Mouse (Mus musculus): ENCODE data around the gene Vmn2r37. TPM values are rescaled to one million over a fixed set of nuclear protein-coding genes. Genes with fewer than 3 reads are reported as not detected.
"Not testable (repeated sequence)": the region's sequence is repeated elsewhere in the genome, so short reads cannot be mapped to it uniquely, and the experiment has no call there.

Gene Vmn2r37
- not detected in 2 replicates for total RNA-seq (2015; ENCODE audit: low replicate concordance)
- not detected in 2 replicates for total RNA-seq (2017; ENCODE audit: low replicate concordance)

DNA sequence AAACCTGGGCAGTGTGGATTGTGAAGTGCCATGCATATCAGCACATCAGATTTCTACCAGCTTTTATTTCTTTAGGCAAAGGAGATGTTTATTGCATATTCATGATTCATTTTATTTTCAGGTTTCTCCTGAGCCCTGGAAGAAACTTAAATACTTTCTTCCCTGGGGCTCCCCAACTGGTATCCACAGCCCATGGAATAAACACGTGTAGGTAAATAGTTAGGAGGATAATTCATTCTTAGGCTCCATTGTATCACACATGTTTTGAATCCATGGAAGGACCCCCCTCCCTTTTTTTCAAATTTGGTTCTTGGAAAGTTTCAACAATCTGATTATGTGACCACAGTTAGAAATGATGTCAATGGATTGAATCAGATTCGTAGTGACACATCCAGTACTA, at the start of gene Vmn2r37:
TSS of gene Vmn2r37 (minus strand) at position 101 of the 400 bp plus-strand sequence.
- not testable (repeated sequence) for ATAC-seq (replicated peaks; ENCODE audit: low FRiP score, poor library complexity, severe bottlenecking)

Other genes with a start within 250 kb of the Vmn2r37 start
- not detected in 2 replicates for gene Vmn2r39, start 192.9 kb downstream of the Vmn2r37 start, total RNA-seq (2015; ENCODE audit: low replicate concordance)
- not detected in 2 replicates for gene Vmn2r39, start 192.9 kb downstream of the Vmn2r37 start, total RNA-seq (2017; ENCODE audit: low replicate concordance)
- gene Vmn2r38, start 125.8 kb downstream of the Vmn2r37 start, total RNA-seq (2015; ENCODE audit: low replicate concordance): not detected in 2 replicates
- not detected in 2 replicates for gene Vmn2r38, start 125.8 kb downstream of the Vmn2r37 start, total RNA-seq (2017; ENCODE audit: low replicate concordance)

Data from erythroblast, adult 5-6 weeks (primary cell).